Mouse (Mus musculus) intestine, embryonic 15.5 days (tissue): Measurements from ENCODE around the gene Zfp281. TPM values are rescaled to one million over a fixed set of nuclear protein-coding genes. Genes with fewer than 3 reads are reported as not detected.

Source experiments
- ATAC-seq: fragments of 200-750 bp; cut with Nextera tagmentation; 2 replicates; pipeline ENCODE4 v1.8.0; 2017; ENCODE audit warnings: moderate TSS enrichment, moderate library complexity
- H3K27ac ChIP-seq: fragments of 300-500 bp; sonication (generic); 2 replicates; pipeline ENCODE4 v1.5.1; 2015; ENCODE audit warnings: mild to moderate bottlenecking, inconsistent platforms
- H3K27me3 ChIP-seq: fragments of 300-500 bp; sonication (generic); replicated peaks from 2 replicates; pipeline ENCODE4 v1.6.1; 2015; ENCODE audit warnings: inconsistent platforms
- H3K36me3 ChIP-seq: fragments of 300-500 bp; sonication (generic); 2 replicates; pipeline ENCODE4 v1.6.1; 2015; ENCODE audit warnings: inconsistent platforms
- H3K4me1 ChIP-seq: fragments of 300-500 bp; sonication (generic); replicated peaks from 2 replicates; pipeline ENCODE4 v1.6.1; 2015; ENCODE audit warnings: inconsistent platforms
- H3K4me2 ChIP-seq: fragments of 300-500 bp; sonication (generic); replicated peaks from 2 replicates; pipeline ENCODE4 v1.6.1; 2015; ENCODE audit warnings: mild to moderate bottlenecking, inconsistent platforms
- H3K4me3 ChIP-seq: fragments of 300-500 bp; sonication (generic); replicated peaks from 2 replicates; pipeline ENCODE4 v1.5.1; 2015; ENCODE audit warnings: inconsistent platforms
- H3K9ac ChIP-seq: fragments of 300-500 bp; sonication (generic); 2 replicates; pipeline ENCODE4 v1.6.1; 2015; ENCODE audit warnings: inconsistent platforms
- H3K9me3 ChIP-seq: fragments of 300-500 bp; sonication (generic); 2 replicates; pipeline ENCODE4 v1.6.1; 2016; ENCODE audit warnings: inconsistent platforms
- WGBS: fragments of 180-500 bp; shearing (Covaris S2); methylation state at CpG from one replicate; pipeline ENCODE4 v1.1.7; 2015; 5-methylcytosine and 5-hydroxymethylcytosine counted together
- polyA plus RNA-seq: library from polyadenylated mRNA; unstranded; fragments of >200 nt; fragmentation: Nextera tagmentation; extraction: Ambion mirVana; gene quantifications from 2 replicates; pipeline ENCODE4 v1.2.1, GENCODE M21; 2015

The Zfp281 gene
- polyA plus RNA-seq, 1 experiment from 2014 or later, result 16.5 TPM

DNA sequence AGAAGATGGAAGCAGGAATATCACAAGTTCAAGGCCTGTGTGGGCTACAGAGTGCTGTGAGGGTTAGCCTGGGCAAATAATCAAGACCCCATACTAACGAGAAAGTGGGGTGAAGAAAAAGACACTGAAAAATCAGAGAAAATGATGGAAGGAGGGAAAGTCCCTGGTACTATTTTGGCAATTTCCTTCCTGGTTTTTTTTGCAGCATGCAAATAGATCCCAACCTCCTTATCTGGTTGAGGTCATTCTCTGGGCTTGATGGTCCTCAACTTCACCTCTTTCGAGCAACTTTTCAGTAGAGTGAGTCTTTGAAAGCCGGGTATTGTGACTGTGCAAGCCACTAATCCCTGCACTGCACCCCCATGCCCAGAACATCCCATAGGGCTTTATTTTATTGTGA, 24.6 kb upstream of the Zfp281 start:
- no peak overlapping the region for H3K4me2 ChIP-seq
- H3K27ac ChIP-seq, result no peak overlapping the region
- WGBS, result 73% methylated on average over 3 of the region's 3 CpGs
- H3K27me3 ChIP-seq, result no peaks in the 10 kb centered on the region
- H3K4me1 ChIP-seq, result no peaks in the 10 kb centered on the region
- no peak overlapping the region for H3K9ac ChIP-seq
- ATAC-seq, result no peak
- H3K4me3 ChIP-seq, result no peak overlapping the region
- no peaks in the 10 kb centered on the region for H3K36me3 ChIP-seq
- no peaks in the 10 kb centered on the region for H3K9me3 ChIP-seq

DNA sequence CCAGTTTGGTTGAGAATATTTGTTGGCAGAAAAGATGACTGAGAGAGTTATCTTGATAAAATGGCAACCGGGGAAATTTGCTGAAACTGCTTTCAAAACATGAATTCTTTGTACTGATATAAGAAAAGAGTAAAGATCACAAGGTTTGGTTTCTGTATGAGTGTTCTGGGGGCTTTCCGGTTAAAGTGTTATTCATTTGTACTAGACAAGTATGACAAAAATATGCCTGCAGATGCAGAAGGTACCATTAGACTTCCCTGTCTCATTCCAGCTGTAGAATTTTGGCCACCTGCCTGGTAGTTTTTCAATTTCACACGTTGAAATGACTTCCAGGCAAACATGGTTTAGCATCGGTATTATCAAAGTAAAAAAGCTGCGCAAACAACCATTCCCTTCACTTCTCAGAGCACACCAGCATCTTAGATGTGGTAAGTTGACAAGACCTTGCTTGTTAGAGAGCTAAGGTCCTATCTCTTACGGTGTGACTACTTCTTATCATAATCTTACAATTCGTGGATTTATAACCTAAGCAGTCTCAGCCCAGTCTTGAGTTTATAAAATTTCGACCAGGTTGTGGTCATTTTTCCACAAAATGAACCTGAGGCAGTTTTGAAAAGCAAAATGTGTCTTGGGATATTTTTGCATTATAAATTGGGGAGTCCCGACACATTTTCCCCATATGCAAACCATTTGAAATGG, 23.9 kb upstream of the Zfp281 start:
- Histone ChIP-seq H3K9me3 (no peaks in the 10 kb centered on the region), H3K4me1 (no peaks in the 10 kb centered on the region), H3K9ac (no peak overlapping the region), H3K36me3 (no peaks in the 10 kb centered on the region), H3K27ac (no peak overlapping the region), H3K4me2 (no peak overlapping the region), H3K27me3 (no peaks in the 10 kb centered on the region), H3K4me3 (no peak overlapping the region)
- no peak for ATAC-seq
- WGBS, result 72% methylated on average over 9 of the region's 9 CpGs

DNA sequence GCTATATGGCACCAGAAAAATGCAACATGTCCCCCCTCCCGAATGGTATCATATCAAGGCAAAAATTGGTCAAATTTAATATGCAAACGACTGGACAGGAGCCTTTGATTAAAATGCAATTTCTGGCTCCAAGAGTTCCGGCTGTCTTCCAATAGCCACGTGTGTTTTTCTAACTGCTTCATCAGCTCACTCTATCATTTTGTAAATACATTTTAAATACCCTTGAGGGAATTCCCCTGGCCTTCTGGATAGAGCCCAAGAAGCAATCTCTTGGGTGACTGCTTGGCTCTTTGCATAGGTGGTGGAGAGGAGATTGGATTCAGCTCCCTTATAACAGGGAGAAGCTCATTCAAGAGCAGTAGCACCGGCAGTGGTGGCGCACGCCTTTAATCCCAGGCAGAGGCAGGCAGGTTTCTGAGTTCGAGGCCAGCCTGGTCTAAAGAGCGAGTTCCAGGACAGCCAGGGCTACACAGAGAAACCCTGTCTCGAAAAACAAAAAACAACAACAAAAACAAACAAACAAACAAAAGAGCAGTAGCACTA, 23.3 kb upstream of the Zfp281 start:
- no peak overlapping the region for H3K9ac ChIP-seq
- no peak overlapping the region for H3K27ac ChIP-seq
- no peak overlapping the region for H3K4me3 ChIP-seq
- no peaks in the 10 kb centered on the region for H3K9me3 ChIP-seq
- no peak overlapping the region for H3K4me2 ChIP-seq
- no peaks in the 10 kb centered on the region for H3K36me3 ChIP-seq
- no peaks in the 10 kb centered on the region for H3K27me3 ChIP-seq
- no peak for ATAC-seq
- WGBS, result 81% methylated on average over 10 of the region's 10 CpGs
- no peaks in the 10 kb centered on the region for H3K4me1 ChIP-seq

DNA sequence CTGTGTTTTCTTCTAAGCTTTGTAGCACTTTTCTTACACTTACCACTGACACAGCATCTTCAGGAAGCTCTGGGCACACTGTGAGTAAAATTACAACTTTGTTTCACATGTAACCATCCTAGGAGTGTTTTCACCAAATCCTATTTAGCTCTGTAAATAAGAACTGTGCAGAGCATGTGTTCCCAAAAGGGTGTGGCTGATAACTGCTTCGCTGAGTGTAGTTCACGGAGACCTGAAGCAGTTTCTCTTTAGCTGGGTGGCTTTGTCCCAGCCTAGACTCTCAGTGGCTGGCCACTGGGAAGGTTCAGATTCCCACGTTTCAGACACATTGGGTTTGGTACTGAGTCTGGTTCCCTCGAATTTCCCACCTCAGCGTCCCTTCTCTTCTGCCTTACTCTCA, 22.4 kb upstream of the Zfp281 start:
- peak; percentile 78 for ATAC-seq
- H3K27ac ChIP-seq, result no peak overlapping the region

DNA sequence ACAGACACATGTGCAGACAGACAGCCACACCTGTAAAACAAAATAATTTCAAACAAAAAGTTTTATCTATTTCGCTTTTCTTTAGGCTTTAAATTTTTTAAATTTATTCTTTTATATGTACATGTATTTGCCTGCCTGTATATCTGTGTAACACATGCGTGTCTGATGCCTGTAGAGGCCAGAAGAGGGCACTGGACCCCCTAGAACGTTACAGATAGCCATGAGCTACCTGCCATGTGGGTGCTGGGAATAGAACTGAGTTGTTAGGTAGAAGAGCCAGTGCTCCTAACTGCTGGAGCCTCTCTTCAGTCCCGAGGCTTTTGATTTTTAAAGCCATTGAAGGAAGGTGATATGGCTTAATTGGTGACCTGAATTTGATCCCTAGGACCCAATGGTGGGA, 20.5 kb upstream of the Zfp281 start:
- Histone ChIP-seq H3K4me3 (no peak overlapping the region), H3K9ac (no peak overlapping the region), H3K27ac (no peak overlapping the region), H3K9me3 (no peaks in the 10 kb centered on the region), H3K4me2 (no peak overlapping the region), H3K4me1 (no peaks in the 10 kb centered on the region), H3K27me3 (no peaks in the 10 kb centered on the region), H3K36me3 (no peaks in the 10 kb centered on the region)
- WGBS, result 84% methylated on average over 4 of the region's 4 CpGs
- ATAC-seq, result no peak

More for the DNA sequence above, 22.4 kb upstream of the Zfp281 start:
- H3K9me3 ChIP-seq, result no peaks in the 10 kb centered on the region
- H3K27me3 ChIP-seq, result no peaks in the 10 kb centered on the region
- no peaks in the 10 kb centered on the region for H3K4me1 ChIP-seq
- H3K9ac ChIP-seq, result no peak overlapping the region
- 64% methylated on average over 5 of the region's 5 CpGs for WGBS
- H3K36me3 ChIP-seq, result no peaks in the 10 kb centered on the region
- H3K4me3 ChIP-seq, result no peak overlapping the region
- H3K4me2 ChIP-seq, result 0 out of 2 replicates have a peak overlapping the region, but pooled peaks have one; percentile 11

DNA sequence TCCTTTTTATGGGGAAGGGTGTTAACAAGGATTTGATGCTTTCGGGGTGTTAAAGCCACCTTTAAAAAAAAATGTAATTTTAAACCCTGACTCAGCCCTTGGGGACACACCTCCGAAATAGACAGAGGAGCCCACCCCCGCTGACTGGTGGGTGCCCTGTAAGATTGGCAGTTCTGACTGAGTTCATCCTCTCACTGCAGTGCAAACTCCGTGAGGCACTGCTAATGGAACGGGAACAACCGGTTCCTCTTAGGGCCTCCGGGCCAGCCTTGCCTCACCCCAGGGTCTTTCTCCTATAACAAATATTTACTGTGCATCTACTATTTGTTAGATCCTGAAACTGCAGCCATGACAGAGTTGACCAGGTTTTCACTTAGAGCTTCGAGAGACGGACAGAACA, 18.9 kb upstream of the Zfp281 start:
- no peak overlapping the region for H3K4me2 ChIP-seq
- H3K9me3 ChIP-seq, result no peaks in the 10 kb centered on the region
- H3K27ac ChIP-seq, result no peak overlapping the region
- peak; percentile 65; the same call in 1 of the 2 replicates for ATAC-seq
- WGBS, result 61% methylated on average over 9 of the region's 9 CpGs
- H3K9ac ChIP-seq, result no peak overlapping the region
- no peaks in the 10 kb centered on the region for H3K27me3 ChIP-seq
- no peak overlapping the region for H3K4me3 ChIP-seq
- no peaks in the 10 kb centered on the region for H3K4me1 ChIP-seq
- H3K36me3 ChIP-seq, result no peaks in the 10 kb centered on the region

DNA sequence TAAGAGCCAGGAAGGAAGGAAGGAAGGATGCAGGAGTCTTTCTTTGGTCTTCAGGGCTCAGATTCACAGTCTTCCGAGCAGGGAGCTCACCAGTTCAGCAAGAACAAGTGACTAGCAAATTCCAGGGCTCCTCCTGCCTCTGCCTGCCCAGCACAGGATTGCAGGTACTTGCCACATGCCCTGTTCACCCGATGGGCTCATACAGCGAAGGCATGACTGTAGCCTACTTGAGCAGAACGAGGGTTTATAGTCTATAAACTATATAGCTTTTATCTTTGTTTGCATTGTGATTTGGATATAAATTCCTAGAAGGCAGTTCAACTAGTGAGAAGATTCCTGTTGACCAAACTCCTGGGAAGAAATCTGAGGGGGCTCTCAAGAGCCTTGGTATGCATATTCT, 18.4 kb upstream of the Zfp281 start:
- WGBS, result 55% methylated on average over 4 of the region's 4 CpGs
- Histone ChIP-seq H3K4me1 (no peaks in the 10 kb centered on the region), H3K4me2 (no peak overlapping the region), H3K36me3 (no peaks in the 10 kb centered on the region), H3K4me3 (no peak overlapping the region), H3K9ac (no peak overlapping the region), H3K9me3 (no peaks in the 10 kb centered on the region), H3K27ac (no peak overlapping the region), H3K27me3 (no peaks in the 10 kb centered on the region)
- ATAC-seq, result 0 out of 2 replicates have a peak, but pooled peaks have one; percentile 51

DNA sequence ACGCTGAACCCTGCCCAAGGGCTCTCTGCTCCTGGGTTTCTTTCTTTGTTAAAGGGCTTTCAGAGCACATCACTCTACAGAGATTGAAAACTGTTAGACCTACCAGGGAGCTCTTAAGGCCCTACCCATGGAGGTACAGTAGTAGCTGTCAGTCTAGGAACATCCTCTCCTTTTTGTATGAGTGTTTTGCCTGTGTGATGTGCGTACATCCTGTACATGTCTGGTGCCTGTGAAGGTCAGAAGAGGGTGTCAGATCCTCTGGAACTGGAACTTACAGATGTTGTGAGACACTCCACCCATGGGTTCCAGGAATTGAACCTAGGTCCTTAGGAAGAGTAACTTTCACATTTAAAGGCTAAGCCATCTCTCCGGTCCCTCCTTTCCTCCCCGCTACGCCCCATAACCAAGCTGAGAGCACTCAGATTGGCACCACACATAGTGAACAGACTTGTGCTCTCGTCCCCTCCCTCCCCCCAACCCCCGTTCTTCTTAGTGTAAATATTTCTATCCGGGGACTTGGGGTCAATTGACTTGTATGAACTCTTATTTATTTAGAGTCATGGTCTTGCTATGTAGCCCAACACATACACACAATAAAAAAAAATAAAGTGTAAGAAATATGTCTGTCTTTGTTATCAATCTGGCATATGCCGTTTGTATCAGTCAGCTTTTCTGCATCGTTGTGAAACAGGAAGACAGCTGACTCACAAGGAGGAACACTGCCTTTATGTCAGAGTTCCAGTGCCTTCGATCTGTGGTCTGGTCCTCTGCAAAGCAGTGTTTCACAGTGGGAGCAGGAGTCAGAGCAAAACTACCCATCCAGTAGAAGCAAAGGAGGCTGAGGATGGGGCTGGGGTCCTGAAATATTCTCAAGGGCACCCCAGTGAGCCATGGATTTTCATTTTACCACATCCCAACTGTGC, 16.1 kb upstream of the Zfp281 start:
- H3K4me2 ChIP-seq, result no peak overlapping the region
- H3K4me1 ChIP-seq, result no peaks in the 10 kb centered on the region
- 69% methylated on average over 11 of the region's 11 CpGs for WGBS

DNA sequence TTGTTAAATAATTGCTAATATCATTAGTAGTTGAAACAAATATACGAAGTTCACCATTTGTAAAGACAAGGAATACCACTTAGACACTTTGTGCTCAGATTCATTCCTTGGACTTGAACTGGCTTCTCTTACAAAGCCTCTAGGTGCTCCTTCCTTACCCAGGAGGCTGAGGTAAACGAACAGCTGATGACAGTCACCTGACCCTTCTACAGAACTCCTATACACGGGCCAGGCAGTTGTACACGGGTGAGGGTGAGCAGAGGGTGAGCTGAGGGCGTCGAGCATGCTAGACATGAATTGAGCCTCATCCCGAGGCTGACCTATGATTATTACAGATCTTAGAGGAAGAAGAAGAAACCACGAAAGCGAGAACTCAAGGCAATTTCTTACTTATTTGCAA, 12.9 kb upstream of the Zfp281 start:
- Histone ChIP-seq H3K4me2 (no peak overlapping the region), H3K27ac (no peak overlapping the region), H3K9ac (no peak overlapping the region), H3K9me3 (no peaks in the 10 kb centered on the region), H3K4me1 (no peaks in the 10 kb centered on the region), H3K27me3 (no peaks in the 10 kb centered on the region), H3K4me3 (no peak overlapping the region), H3K36me3 (no peaks in the 10 kb centered on the region)
- 78% methylated on average over 9 of the region's 9 CpGs for WGBS
- no peak for ATAC-seq

More for the DNA sequence above, 16.1 kb upstream of the Zfp281 start:
- Histone ChIP-seq H3K9me3 (no peaks in the 10 kb centered on the region), H3K27me3 (no peaks in the 10 kb centered on the region), H3K36me3 (no peaks in the 10 kb centered on the region), H3K4me3 (no peak overlapping the region), H3K9ac (no peak overlapping the region), H3K27ac (no peak overlapping the region)
- ATAC-seq, result no peak

DNA sequence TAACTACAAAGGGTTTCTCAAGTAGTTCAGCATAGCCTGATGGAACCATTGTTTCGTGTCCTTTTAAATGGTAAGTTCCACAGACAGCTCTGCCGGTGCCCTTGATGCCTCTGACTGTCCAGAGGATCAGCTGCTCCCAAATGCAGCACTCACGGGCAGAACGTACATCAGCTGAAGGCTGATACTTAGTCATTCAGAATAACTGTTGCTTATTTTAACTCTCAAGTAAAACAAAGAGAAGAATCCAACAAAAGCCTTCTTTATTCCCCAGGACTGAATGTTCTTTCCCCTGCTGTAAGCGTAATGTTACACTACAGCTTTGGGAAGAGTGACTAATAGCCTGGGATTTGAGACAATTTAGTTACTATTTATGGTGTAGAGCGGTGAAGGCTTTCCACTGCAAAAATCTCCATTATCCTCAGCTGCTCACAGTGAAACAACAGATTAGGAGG, 11.4 kb upstream of the Zfp281 start:
- Histone ChIP-seq H3K27ac (no peak overlapping the region), H3K4me2 (no peak overlapping the region), H3K4me1 (no peaks in the 10 kb centered on the region), H3K27me3 (no peaks in the 10 kb centered on the region), H3K9me3 (no peaks in the 10 kb centered on the region), H3K4me3 (no peak overlapping the region), H3K36me3 (no peaks in the 10 kb centered on the region), H3K9ac (no peak overlapping the region)
- ATAC-seq, result no peak
- WGBS, result 60% methylated on average over 6 of the region's 6 CpGs

DNA sequence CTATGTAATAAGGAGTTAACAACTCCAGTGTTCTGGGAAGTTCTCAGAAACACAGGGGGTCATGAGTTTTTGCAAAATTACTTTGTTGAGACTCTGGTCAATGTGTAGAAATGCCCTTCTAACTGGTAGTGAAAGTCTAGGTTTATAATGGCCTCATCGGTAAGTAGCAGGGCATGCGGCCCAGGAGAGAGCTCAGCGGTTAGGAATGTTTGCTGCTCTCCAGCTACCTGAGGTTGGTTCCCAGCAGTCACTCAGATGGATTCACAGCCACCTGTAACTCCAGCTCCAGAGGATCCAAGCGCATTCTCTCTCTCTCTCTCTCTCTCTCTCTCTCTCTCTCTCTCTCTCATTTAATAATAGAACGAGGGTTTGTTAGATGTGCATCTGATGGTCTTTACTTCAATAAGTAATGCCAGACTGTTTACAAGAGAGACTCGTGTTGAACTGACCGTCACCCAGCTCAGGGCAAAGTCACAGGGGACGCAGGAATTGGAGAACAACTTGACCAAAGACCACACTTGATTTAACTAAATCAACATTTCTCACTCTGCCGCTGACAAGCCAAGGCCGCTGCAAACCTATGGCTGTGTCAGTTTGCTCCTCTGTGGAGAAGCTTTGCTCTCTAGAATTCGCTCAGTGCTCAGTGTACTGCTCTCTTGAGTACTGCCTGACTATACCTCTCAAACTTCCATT, 9.8 kb upstream of the Zfp281 start:
- no peak for ATAC-seq
- no peak overlapping the region for H3K4me2 ChIP-seq
- WGBS, result 76% methylated on average over 11 of the region's 11 CpGs
- no peaks in the 10 kb centered on the region for H3K36me3 ChIP-seq
- H3K4me3 ChIP-seq, result no peak overlapping the region
- H3K4me1 ChIP-seq, result no peaks in the 10 kb centered on the region
- H3K27me3 ChIP-seq, result no peaks in the 10 kb centered on the region
- H3K9me3 ChIP-seq, result no peaks in the 10 kb centered on the region
- H3K27ac ChIP-seq, result no peak overlapping the region
- no peak overlapping the region for H3K9ac ChIP-seq

DNA sequence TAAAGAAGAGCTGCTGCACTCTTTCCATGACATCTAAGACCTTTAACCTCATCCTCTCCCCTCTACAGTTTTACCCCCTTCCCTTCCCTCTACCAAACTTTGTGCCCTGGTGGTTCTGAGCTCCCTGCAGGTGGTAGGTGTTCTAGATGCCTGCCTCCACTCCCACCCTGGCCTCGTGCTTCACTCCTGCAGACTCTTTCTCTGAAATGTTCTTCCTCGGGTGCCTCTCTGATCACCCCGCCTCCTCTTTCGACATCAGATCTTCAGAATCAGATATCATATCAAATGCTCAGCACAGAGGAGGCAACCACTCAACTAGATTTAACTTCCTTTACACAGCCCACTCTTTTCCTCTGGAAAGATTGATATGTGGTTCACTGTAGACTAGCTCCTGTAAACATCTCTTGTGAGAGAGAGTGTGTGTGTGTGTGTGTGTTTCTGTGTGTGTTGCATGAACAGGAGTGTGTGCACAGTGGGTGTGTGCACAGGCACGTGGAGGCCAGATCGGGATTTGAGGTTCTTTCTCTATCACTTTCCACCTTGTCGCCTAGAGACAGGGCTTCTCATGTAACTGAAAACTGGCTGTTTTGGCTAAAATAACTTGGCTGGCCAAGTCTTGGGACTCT, 7.4 kb upstream of the Zfp281 start:
- 65% methylated on average over 7 of the region's 7 CpGs for WGBS
- Histone ChIP-seq H3K4me1 (no peaks in the 10 kb centered on the region), H3K27me3 (no peaks in the 10 kb centered on the region), H3K9me3 (no peaks in the 10 kb centered on the region), H3K4me3 (no peak overlapping the region), H3K36me3 (no peaks in the 10 kb centered on the region), H3K27ac (no peak overlapping the region), H3K9ac (no peak overlapping the region), H3K4me2 (no peak overlapping the region)
- no peak for ATAC-seq
